Mouse (Mus musculus) retina, adult 2 months (tissue): ENCODE data around the gene Sema3g.

ENCODE experiments used
- DNase-seq: peaks from one replicate; pipeline ENCODE4 v3.0.0-alpha.2; 2012; ENCODE audit warnings: low read depth, low spot score

Sema3g gene

GRCm38 (mm10) chr14:31232404-31233069, 14.9 kb downstream of the Sema3g start:
- no peak for DNase-seq

GRCm38 (mm10) chr14:31233070-31233995, 15.7 kb downstream of the Sema3g start:
- no peak for DNase-seq

GRCm38 (mm10) chr14:31233996-31234591, 16.4 kb downstream of the Sema3g start:
- DNase-seq = peak; percentile 64

GRCm38 (mm10) chr14:31237101-31237882, 19.6 kb downstream of the Sema3g start:
- DNase-seq = no peak

GRCm38 (mm10) chr14:31240528-31240927, 22.9 kb downstream of the Sema3g start:
- no peak for DNase-seq

GRCm38 (mm10) chr14:31244777-31245176, 27.1 kb downstream of the Sema3g start:
- DNase-seq = no peak

DNA sequence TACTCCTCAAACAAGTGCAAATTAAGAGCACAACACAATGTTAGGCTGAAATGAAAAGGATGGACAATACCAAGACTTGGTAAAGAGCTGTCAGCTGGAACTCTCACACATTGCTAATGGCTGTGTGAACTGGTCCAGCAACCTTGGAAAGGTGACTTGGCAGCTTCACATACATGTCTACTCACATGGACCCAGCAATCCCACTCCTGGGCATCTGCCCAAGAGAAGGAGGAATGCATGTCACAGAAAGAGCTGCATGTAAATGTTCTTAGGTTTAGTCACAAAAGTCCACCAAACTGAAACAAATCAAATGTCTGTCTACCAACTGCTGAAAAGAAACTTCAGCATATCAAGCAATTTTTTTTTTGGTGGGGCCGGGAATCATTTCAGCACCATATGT, 28.3 kb downstream of the Sema3g start:
- DNase-seq = no peak

DNA sequence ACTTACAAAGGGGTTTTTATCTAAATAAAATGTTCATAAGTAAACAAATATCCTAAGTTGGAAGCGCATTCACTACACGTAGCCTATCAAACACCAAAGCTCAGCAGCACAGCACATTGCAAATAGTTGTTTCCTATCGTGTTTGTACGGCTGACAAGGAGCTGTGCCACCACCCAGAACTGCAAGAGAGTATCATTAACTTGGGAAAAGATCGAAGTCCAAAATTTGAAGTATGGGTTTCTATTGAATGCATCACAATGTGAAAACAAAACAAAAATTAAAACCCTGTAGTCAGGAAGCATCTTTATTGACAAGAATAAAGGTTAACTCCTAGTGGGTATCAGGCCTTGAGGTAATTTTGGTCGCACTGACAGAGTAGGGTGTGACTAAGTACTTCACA, 30.7 kb downstream of the Sema3g start:
- no peak for DNase-seq

DNA sequence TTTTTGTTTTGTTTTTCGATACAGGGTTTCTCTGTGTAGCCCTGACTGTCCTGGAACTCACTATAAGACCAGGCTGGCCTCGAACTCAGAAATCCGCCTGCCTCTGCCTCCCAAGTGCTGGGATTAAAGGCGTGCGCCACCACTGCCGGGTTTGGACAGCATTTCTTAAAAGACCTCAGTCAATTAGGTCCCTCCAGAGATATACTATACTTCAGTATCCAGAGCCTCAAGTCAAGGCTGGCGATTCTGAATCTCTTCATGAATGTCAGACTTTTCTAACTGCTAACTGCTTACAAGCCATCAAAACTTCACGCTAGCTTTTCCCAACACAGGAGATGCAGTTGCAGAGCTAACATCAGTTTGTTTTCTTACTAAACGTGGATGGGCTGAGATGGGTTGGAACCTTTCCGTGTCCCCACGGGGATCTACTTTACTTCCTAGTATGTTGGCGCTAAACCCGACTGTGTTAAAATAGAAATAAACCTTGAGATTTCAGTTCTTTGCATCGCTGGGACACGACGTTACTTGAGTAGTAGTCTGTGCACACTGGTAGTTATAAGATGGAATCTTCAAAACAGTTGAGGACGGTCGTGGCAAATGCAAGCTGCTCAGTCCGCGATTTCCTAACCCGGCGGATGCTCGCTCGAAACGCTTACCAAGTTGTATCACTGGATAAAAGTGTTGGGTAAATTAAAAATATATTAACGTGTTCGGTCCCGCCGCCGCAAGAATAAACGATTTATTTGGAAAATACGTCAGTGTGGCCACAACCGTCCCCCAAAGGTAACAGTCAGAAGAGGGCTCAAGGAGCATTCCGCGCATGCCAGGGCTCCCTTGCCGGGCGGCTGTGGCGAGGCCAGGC, 32.8 kb downstream of the Sema3g start:
- DNase-seq = no peak

DNA sequence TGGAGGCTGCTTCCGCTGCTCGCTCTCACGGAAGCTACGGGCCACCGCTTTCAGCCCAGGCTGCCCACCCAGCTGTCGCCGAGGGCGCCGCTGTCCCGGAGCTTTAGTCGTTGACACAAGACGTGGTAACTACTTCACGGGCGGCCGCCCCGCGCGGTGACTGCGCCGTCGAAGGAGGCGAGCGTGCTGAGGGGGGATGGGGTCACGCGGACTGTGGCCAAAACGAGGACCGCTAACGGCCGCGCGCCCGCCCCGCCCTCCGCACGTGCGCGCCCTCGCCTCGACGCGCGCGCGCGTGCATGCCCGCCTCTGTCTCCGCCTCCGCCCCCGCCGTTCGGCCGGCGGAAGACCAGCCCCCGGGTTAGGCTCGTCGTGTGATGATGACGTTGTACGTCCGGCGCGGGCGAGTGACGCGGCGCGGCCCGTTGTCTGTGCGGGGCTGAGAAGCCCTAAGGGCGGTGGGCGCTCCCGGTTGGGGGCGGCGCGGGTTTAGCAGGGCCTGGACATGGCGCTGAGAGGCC, 33.5 kb downstream of the Sema3g start, which contains the start of the genes Phf7 and Bap1:
Gene Phf7 (minus strand): TSS at position 234 of the 521 bp plus-strand sequence.
Gene Bap1 (plus strand): TSS at position 367 of the 521 bp plus-strand sequence.
- peak; percentile 86 for DNase-seq

GRCm38 (mm10) chr14:31251626-31252025, 34.0 kb downstream of the Sema3g start:
- DNase-seq = no peak

GRCm38 (mm10) chr14:31252091-31252490, 34.4 kb downstream of the Sema3g start:
- DNase-seq = no peak

DNA sequence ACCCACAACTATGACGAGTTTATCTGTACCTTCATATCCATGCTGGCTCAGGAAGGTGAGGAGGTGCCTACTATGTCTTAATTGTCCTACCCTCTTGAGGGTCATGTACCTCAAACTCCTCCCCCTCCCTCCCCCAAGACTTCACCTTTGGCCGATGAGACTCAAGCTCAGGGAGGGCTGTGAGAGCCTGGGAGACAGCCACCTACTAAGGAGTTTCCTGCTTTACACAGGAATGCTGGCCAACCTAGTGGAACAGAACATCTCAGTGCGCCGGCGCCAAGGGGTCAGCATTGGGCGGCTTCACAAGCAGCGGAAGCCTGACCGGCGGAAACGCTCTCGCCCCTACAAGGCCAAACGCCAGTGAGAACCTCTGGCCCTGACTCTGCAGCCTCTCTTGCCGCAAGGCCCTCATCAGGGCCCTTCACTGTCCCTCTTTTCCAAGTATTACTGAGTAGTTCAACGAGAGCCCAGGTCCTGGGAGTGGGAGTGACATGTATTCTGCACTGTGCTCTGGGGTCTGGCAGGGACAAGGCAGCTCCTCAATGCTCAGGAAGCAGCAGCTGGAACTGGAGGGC, 40.9 kb downstream of the Sema3g start:
- no peak for DNase-seq

DNA sequence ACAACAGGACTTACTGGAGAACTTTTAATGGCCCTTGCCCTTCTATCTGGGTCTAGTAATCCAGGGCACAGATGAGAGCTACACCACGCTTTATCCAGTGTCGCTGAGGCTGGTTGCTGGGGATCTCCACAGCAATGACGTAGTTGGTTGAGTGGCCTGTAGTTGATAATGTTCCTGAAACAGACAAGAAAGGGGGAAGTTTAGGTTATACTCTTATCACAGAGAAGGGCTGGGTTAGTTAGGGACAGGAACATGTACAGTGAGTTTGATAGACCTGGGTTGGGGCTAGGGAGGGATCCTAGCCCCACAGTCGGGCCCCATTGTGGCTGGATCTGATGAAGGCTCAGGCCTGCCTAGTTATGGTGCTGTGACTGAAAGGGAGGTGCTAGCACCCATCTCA, 42.7 kb downstream of the Sema3g start:
- DNase-seq = no peak

DNA sequence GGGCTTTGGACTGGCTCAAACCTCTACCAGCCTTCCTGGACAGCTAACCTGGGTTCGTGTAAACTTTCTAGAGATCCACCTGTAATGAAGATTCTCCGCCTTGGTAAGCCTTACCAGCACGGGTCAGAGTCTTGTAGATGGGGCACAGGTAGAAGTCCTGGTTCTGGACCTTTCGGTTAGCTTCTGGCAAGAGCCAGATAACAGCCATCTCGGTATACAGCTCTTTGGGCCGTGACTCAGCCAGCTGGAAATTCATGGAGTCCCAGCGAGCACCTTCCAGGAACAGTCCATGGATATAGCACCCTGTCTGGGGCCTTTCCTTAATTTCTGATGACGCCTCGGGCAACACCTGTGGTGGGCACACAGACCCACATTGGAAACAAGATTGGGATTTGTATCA, 43.3 kb downstream of the Sema3g start:
- no peak for DNase-seq

DNA sequence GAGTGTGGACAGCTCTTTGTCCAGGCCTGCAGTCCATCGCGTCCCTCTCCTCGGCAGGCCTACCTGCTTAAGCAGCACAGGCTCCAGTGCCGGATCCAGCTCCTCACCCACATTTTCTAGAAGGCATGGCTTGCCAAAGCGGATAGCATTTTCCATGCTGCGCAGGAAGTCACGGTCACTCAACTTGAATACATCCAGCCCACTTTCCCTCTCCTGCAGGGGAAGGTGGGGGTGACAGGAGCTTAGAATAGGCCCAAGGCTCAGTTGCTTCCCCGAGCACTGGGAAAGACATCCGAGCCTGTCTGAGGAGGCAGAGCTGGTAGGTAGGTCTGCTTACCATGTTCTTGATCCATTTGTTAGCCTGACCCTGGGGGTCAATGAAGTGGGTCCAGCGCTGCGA, 50.0 kb downstream of the Sema3g start:
- DNase-seq = no peak

DNA sequence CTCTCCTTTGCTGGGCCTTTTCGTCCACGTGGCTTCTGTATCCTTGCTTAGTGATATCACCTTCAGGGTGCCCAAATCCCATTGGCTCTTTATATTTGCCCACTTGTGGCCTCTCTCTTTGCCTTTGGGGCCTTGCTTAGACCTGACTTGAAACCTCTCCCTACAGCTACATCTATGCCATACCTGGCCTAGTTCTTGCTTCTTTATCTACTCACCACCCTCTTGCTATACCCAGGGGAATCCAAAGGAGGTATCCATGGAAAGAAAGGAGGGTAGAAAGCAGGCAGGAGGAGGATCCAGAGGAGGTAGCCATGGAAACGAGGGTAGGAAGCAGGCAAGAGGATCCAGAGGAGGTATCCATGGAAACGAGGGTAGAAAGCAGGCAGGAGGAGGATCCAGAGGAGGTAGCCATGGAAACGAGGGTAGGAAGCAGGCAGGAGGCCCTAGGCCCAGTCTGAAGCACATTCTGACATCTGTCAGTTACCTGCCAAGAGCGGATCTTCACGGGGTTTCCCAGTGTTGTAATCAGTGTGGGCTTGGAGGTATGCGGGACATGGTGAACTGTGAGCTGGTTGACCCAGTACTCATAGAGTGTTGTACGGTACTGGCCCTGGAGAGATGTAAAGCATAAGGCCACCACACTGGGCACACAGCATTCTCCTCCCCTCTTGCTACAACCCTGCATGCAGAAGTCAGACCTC, 50.8 kb downstream of the Sema3g start:
- no peak for DNase-seq

DNA sequence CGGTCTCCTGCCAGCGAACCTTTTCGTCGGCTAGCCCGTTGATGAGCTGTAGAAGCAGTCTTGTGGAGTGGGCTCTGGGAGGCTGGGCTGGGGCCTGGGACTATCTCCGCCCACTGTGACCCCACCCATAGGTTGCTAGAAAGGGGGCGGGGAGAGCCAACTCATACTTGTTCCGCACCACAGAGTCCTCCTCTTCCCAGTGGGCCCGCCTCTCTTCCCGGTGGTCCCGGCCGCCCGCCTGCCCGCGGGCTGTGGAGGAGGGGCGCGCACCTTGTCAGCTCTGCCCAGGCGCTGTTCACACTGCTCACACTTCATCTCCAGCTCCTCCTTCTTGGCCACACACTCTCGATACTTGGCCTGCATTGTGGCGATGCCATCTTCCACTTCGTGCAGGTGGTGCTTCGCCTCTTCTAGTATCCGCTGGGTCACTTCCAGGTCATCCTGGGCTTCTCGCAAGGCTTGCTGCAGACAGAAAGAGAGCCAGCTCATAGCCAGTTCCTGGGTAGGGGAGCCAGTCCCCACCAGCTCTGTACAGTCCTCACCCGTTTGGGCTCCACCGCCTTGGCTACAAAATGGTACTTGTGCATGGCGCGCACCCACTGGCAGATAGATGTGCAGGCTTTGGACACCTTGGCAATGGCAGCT, 51.9 kb downstream of the Sema3g start:
- DNase-seq = no peak

GRCm38 (mm10) chr14:31271121-31271520, 53.5 kb downstream of the Sema3g start:
- DNase-seq = no peak
